Mouse (Mus musculus) hindbrain, embryonic 13.5 days (tissue): Measurements from ENCODE around the gene Pus7. TPM values are rescaled to one million over a fixed set of nuclear protein-coding genes. Genes with fewer than 3 reads are reported as not detected.

Experiments
- ATAC-seq: fragments of 200-750 bp; cut with Nextera tagmentation; 2 replicates; pipeline ENCODE4 v1.8.0; 2017; ENCODE audit warnings: moderate TSS enrichment; ENCODE audit not compliant: low FRiP score
- H3K27ac ChIP-seq: fragments of 300-500 bp; sonication (generic); 2 replicates; pipeline ENCODE4 v1.5.1; 2015; ENCODE audit warnings: inconsistent platforms, mild to moderate bottlenecking, moderate library complexity
- H3K27me3 ChIP-seq: fragments of 300-500 bp; sonication (generic); 2 replicates; pipeline ENCODE4 v1.6.1; 2015; ENCODE audit warnings: mild to moderate bottlenecking, inconsistent platforms
- H3K36me3 ChIP-seq: fragments of 300-500 bp; sonication (generic); 2 replicates; pipeline ENCODE4 v1.6.1; 2015; ENCODE audit warnings: mild to moderate bottlenecking, inconsistent platforms
- H3K4me1 ChIP-seq: fragments of 300-500 bp; sonication (generic); replicated peaks from 2 replicates; pipeline ENCODE4 v1.6.1; 2015; ENCODE audit warnings: inconsistent platforms
- H3K4me2 ChIP-seq: fragments of 300-500 bp; sonication (generic); 2 replicates; pipeline ENCODE4 v1.6.1; 2015; ENCODE audit warnings: inconsistent platforms, mild to moderate bottlenecking, moderate library complexity
- H3K4me3 ChIP-seq: fragments of 300-500 bp; sonication (generic); 2 replicates; pipeline ENCODE4 v1.5.1; 2015; ENCODE audit warnings: mild to moderate bottlenecking, inconsistent platforms
- H3K9ac ChIP-seq: fragments of 300-500 bp; sonication (generic); 2 replicates; pipeline ENCODE4 v1.6.1; 2015; ENCODE audit warnings: mild to moderate bottlenecking, inconsistent platforms
- H3K9me3 ChIP-seq: fragments of 300-500 bp; sonication (generic); 2 replicates; pipeline ENCODE4 v1.6.1; 2016; ENCODE audit warnings: inconsistent platforms
- WGBS: fragments of 180-500 bp; shearing (Covaris S2); methylation state at CpG from one replicate; pipeline ENCODE4 v1.1.7; 2015; 5-methylcytosine and 5-hydroxymethylcytosine counted together
- polyA plus RNA-seq: library from polyadenylated mRNA; unstranded; fragments of >200 nt; fragmentation: Nextera tagmentation; extraction: Ambion mirVana; gene quantifications from 2 replicates; pipeline ENCODE4 v1.2.1, GENCODE M21; 2015

Pus7 gene
- 15.8 and 16.2 TPM in 2 replicates for polyA plus RNA-seq

- Histone ChIP-seq H3K9me3 (no peaks in the 10 kb centered on the region), H3K27ac (peak within 1 kb of the TSS; percentile 62), H3K27me3 (no peaks in the 10 kb centered on the region), H3K36me3 (no peaks in the 10 kb centered on the region), H3K9ac (peak within 1 kb of the TSS; percentile 84), H3K4me1 (peaks cover 14% of the 10 kb centered on the region), H3K4me3 (peak within 1 kb of the TSS; percentile 77), H3K4me2 (peak within 1 kb of the TSS; percentile 65)
- under 1% methylated on average over 85 of the region's 86 CpGs for WGBS
- ATAC-seq: peak; percentile 90
These were observed at the start of gene Pus7 for GRCm38 (mm10) chr5:23782931-23783877. Gene Pus7, minus strand, starts transcription at chr5:23783711.

GRCm38 (mm10) chr5:23830897-23831752 is 47.6 kb upstream of the Pus7 start:
- Histone ChIP-seq H3K9me3 (no peaks in the 10 kb centered on the region), H3K27me3 (peaks cover 26% of the 10 kb centered on the region), H3K4me1 (peaks cover 4% of the 10 kb centered on the region; the same call in 1 of the 2 replicates), H3K4me2 (peak overlapping the region; percentile 37), H3K36me3 (no peaks in the 10 kb centered on the region), H3K27ac (no peak overlapping the region), H3K9ac (no peak overlapping the region), H3K4me3 (peak overlapping the region; percentile 11; the same call in 1 of the 2 replicates)
- no peak for ATAC-seq
- WGBS: 40% methylated on average over 58 of the region's 58 CpGs

GRCm38 (mm10) chr5:23826321-23827004 is 43.0 kb upstream of the Pus7 start:
- Histone ChIP-seq H3K27ac (no peak overlapping the region), H3K4me3 (no peak overlapping the region), H3K27me3 (peaks cover 19% of the 10 kb centered on the region), H3K9me3 (no peaks in the 10 kb centered on the region), H3K4me1 (peaks cover 4% of the 10 kb centered on the region; the same call in 1 of the 2 replicates), H3K36me3 (no peaks in the 10 kb centered on the region), H3K4me2 (no peak overlapping the region), H3K9ac (no peak overlapping the region)
- WGBS: 42% methylated on average over 11 of the region's 11 CpGs
- ATAC-seq: no peak

GRCm38 (mm10) chr5:23824171-23824733 is 40.7 kb upstream of the Pus7 start:
- 0 out of 2 replicates have a peak, but pooled peaks cover 4% of the 10 kb centered on the region for H3K27me3 ChIP-seq
- no peak for ATAC-seq
- H3K4me1 ChIP-seq: no peaks in the 10 kb centered on the region
- H3K4me3 ChIP-seq: no peak overlapping the region
- H3K36me3 ChIP-seq: peaks cover 12% of the 10 kb centered on the region
- no peak overlapping the region for H3K4me2 ChIP-seq
- H3K9me3 ChIP-seq: no peaks in the 10 kb centered on the region
- H3K27ac ChIP-seq: no peak overlapping the region
- WGBS: 87% methylated on average over 8 of the region's 8 CpGs
- no peak overlapping the region for H3K9ac ChIP-seq

- no peak overlapping the region for H3K4me3 ChIP-seq
- no peaks in the 10 kb centered on the region for H3K9me3 ChIP-seq
- no peak overlapping the region for H3K4me2 ChIP-seq
- no peak overlapping the region for H3K9ac ChIP-seq
- ATAC-seq: no peak
- H3K4me1 ChIP-seq: no peaks in the 10 kb centered on the region
- H3K27ac ChIP-seq: no peak overlapping the region
- WGBS: 78% methylated on average over 11 of the region's 11 CpGs
- H3K27me3 ChIP-seq: no peaks in the 10 kb centered on the region
- peaks cover 27% of the 10 kb centered on the region for H3K36me3 ChIP-seq
These were observed 38.8 kb upstream of the Pus7 start for GRCm38 (mm10) chr5:23822306-23822705.

- no peak overlapping the region for H3K27ac ChIP-seq
- no peak for ATAC-seq
- no peak overlapping the region for H3K9ac ChIP-seq
- no peak overlapping the region for H3K4me3 ChIP-seq
- no peaks in the 10 kb centered on the region for H3K9me3 ChIP-seq
- H3K36me3 ChIP-seq: peaks cover 78% of the 10 kb centered on the region
- 90% methylated on average over 15 of the region's 15 CpGs for WGBS
- no peaks in the 10 kb centered on the region for H3K4me1 ChIP-seq
- no peaks in the 10 kb centered on the region for H3K27me3 ChIP-seq
- no peak overlapping the region for H3K4me2 ChIP-seq
These were observed 33.2 kb upstream of the Pus7 start for GRCm38 (mm10) chr5:23816681-23817080.

- WGBS: 72% methylated on average over 5 of the region's 5 CpGs
These were observed 31.3 kb upstream of the Pus7 start for GRCm38 (mm10) chr5:23814841-23815240.

GRCm38 (mm10) chr5:23792726-23793125 is 9.2 kb upstream of the Pus7 start:
- Histone ChIP-seq H3K9me3 (no peaks in the 10 kb centered on the region), H3K27me3 (no peaks in the 10 kb centered on the region), H3K27ac (no peak overlapping the region), H3K4me2 (no peak overlapping the region), H3K9ac (peak overlapping the region; percentile 24; the same call in 1 of the 2 replicates), H3K36me3 (peaks cover 24% of the 10 kb centered on the region), H3K4me1 (peaks cover 8% of the 10 kb centered on the region), H3K4me3 (no peak overlapping the region)
- WGBS: 91% methylated on average over 2 of the region's 2 CpGs
- ATAC-seq: no peak

More at GRCm38 (mm10) chr5:23814841-23815240, 31.3 kb upstream of the Pus7 start:
- Histone ChIP-seq H3K36me3 (peaks cover 89% of the 10 kb centered on the region), H3K4me1 (no peaks in the 10 kb centered on the region), H3K4me2 (no peak overlapping the region), H3K27me3 (no peaks in the 10 kb centered on the region), H3K27ac (no peak overlapping the region), H3K4me3 (no peak overlapping the region), H3K9me3 (no peaks in the 10 kb centered on the region), H3K9ac (no peak overlapping the region)
- ATAC-seq: no peak

GRCm38 (mm10) chr5:23789078-23789612 is 5.6 kb upstream of the Pus7 start:
- no peak for ATAC-seq
- H3K27ac ChIP-seq: no peak overlapping the region
- H3K9ac ChIP-seq: no peak overlapping the region
- 87% methylated on average over 4 of the region's 4 CpGs for WGBS
- H3K9me3 ChIP-seq: no peaks in the 10 kb centered on the region
- peaks cover 8% of the 10 kb centered on the region for H3K36me3 ChIP-seq
- no peaks in the 10 kb centered on the region for H3K27me3 ChIP-seq
- no peak overlapping the region; the same call in 1 of the 2 replicates for H3K4me3 ChIP-seq
- no peak overlapping the region for H3K4me2 ChIP-seq
- H3K4me1 ChIP-seq: peaks cover 8% of the 10 kb centered on the region

GRCm38 (mm10) chr5:23788390-23788830 is 4.9 kb upstream of the Pus7 start:
- Histone ChIP-seq H3K9me3 (no peaks in the 10 kb centered on the region), H3K4me3 (peak overlapping the region; percentile 81), H3K36me3 (peaks cover 5% of the 10 kb centered on the region), H3K9ac (peak overlapping the region; percentile 88), H3K27ac (no peak overlapping the region), H3K27me3 (no peaks in the 10 kb centered on the region), H3K4me1 (peaks cover 8% of the 10 kb centered on the region), H3K4me2 (peak overlapping the region; percentile 88)
- no peak for ATAC-seq
- 59% methylated on average over 3 of the region's 3 CpGs for WGBS
